Mouse (Mus musculus) frontal cortex, postnatal 10 days (tissue): ENCODE results near the gene Gcnt1.

ENCODE experiments used
- DNase-seq, 2 experiments: peaks; one replicate each; pipeline ENCODE4 v3.0.0; 2022; ENCODE audit warnings: low spot score in 2 of 2, mixed read lengths in 1 of 2

The Gcnt1 gene

GRCm38 (mm10) chr19:17366364-17367090, 6.1 kb downstream of the Gcnt1 start:
- DNase-seq: no peak

- DNase-seq: peak; percentile 20 to 30
Observed at GRCm38 (mm10) chr19:17364741-17365140, 7.9 kb downstream of the Gcnt1 start.

GRCm38 (mm10) chr19:17361181-17361580, 11.5 kb downstream of the Gcnt1 start:
- DNase-seq: no peak

- DNase-seq: no peak
Observed at GRCm38 (mm10) chr19:17359315-17359890, 13.2 kb downstream of the Gcnt1 start.

GRCm38 (mm10) chr19:17357391-17357790, 15.3 kb downstream of the Gcnt1 start:
- DNase-seq: no peak

GRCm38 (mm10) chr19:17356932-17357331, 15.7 kb downstream of the Gcnt1 start:
- no peak for DNase-seq

GRCm38 (mm10) chr19:17355950-17356867, 16.4 kb downstream of the Gcnt1 start:
- peak in 1 of 2 experiments; percentile 13 for DNase-seq

GRCm38 (mm10) chr19:17355361-17355760, 17.3 kb downstream of the Gcnt1 start:
- DNase-seq: no peak

GRCm38 (mm10) chr19:17354797-17355196, 17.8 kb downstream of the Gcnt1 start:
- DNase-seq: no peak

- no peak for DNase-seq
Observed at GRCm38 (mm10) chr19:17354362-17354761, 18.3 kb downstream of the Gcnt1 start.

- no peak for DNase-seq
Observed at GRCm38 (mm10) chr19:17353727-17354126, 18.9 kb downstream of the Gcnt1 start.

GRCm38 (mm10) chr19:17347852-17348251, 24.8 kb downstream of the Gcnt1 start:
- no peak for DNase-seq

GRCm38 (mm10) chr19:17346716-17347474, 25.7 kb downstream of the Gcnt1 start:
- no peak for DNase-seq

GRCm38 (mm10) chr19:17344881-17345280, 27.8 kb downstream of the Gcnt1 start:
- DNase-seq: no peak

- DNase-seq: no peak
Observed at GRCm38 (mm10) chr19:17339563-17339962, 33.1 kb downstream of the Gcnt1 start.

GRCm38 (mm10) chr19:17337057-17337679, 35.5 kb downstream of the Gcnt1 start:
- no peak for DNase-seq

- no peak for DNase-seq
Observed at GRCm38 (mm10) chr19:17336646-17337045, 36.0 kb downstream of the Gcnt1 start.

GRCm38 (mm10) chr19:17334644-17335333, 37.9 kb downstream of the Gcnt1 start:
- no peak for DNase-seq

- peak in 1 of 2 experiments; percentile 12 for DNase-seq
Observed at GRCm38 (mm10) chr19:17333043-17333442, 39.6 kb downstream of the Gcnt1 start.

- DNase-seq: no peak
Observed at GRCm38 (mm10) chr19:17328916-17329315, 43.7 kb downstream of the Gcnt1 start.
